Mouse (Mus musculus): ENCODE results near the gene Rnf168. TPM values are rescaled to one million over a fixed set of nuclear protein-coding genes. Genes with fewer than 3 reads are reported as not detected.

Rnf168 gene
- 11.6 TPM for polyA plus RNA-seq (2014; fragmentation: Illumina TruSeq; extraction: RNeasy Lipid Tissue Mini Kit (QIAGEN cat#74804); ENCODE audit: low read depth, low replicate concordance)

DNA sequence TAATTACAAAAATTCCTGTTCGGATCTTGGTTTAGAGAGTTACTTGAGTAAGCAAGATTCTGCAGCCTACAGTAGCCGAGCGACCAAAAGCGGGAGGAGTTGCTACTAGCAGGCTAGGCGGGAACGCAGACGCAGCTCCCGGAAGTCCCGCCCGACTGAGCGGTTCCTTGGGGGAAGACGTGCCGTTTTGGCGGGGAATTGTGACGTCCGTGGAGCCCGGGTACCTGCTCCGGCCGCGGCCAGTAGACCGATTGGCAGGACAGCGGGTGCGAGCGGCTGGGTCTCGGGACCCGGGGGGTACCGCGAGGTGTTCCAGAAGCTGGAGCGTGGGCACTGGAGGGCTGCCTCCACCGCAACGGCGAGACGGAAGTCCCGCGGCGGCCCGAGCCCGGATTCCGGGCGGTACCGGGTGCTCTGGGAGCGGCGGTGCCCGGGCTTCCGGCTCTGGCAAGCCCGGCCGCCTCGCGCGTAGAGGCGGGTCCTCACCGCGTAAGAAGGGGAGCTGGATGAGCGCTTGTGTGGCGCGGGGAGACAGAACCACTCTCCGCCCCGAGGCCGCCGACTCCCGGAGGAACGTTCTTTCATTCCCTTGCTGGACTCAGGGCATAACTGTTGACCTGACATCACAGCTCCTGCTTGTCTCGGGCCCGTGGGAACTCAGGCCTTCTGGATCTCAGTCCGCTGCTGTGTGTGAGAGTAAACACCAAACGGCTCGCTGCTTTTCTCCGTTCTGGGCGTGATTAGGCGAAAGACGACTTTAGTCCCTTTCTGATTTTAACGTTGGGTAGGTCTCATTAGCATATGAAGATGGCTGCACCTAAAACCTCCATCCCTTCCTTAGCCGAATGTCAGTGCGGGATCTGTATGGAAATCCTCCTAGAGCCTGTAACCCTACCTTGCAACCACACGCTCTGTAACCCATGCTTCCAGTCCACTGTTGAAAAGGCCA is at the start of gene Rnf168:
TSS of gene Rnf168 (plus strand) at position 152 of the 949 bp plus-strand sequence.

DNA sequence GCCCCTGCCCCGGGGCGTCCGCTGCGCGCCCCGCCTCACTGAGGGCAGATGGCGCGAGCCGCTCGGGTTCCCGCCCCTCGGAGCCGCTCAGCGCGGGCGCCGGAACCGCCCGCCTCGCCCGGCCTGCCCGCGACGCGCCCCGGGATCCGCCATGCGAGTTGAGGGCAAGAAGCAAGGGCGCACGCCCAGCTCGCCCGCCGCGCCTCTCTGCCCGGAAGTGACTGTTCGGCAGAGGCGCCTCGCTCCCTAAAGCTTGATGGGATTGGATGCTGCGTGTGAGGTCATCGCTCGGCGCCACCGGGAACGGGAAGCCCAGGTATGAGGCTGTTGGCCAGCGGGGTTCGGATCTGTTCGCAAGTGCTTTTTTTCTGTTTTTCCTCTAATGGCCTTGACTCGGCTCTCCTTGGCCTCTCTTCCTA is 30.3 kb upstream of the Rnf168 start, which contains the start of the genes Fbxo45 and Wdr53:
TSS of gene Fbxo45 (minus strand) at position 207 of the 419 bp plus-strand sequence.
TSS of gene Wdr53 (plus strand) at position 276 of the 419 bp plus-strand sequence.

DNA sequence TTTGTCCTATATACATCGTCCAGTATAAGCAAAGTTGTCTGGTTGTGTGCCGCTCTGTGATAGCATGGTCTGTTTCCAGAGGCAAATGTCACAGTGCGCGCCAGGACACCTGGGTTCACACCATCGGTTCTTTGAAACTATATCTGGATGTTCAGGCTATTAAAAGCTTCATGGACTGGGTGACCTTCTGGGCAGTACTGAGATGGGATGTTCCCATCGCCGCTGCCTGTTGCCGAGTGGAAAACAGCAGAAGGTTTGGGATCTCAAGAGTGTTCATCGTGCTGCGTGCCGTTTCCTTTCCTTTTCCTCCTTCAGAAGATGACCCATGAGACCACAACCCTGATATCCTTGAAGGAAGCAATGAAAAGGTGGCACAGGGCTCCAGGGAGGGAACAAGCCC is 6.0 kb upstream of the Rnf168 start, which contains the start of gene Smco1:
TSS of gene Smco1 (plus strand) at position 178 of the 400 bp plus-strand sequence.

GRCm38 (mm10) chr16:32332040-32332555 is 54.8 kb downstream of the Rnf168 start, which contains the start of gene Ubxn7:
Ubxn7 (plus strand) TSS chr16:32332257.

Other genes with a start within 250 kb of the Rnf168 start
- 20.1 TPM for gene Pak2, start 198.1 kb upstream of the Rnf168 start, polyA plus RNA-seq (2014; fragmentation: Illumina TruSeq; extraction: RNeasy Lipid Tissue Mini Kit (QIAGEN cat#74804); ENCODE audit: low read depth, low replicate concordance)
- 21.0 TPM for gene Pigx, start 177.7 kb upstream of the Rnf168 start, polyA plus RNA-seq (2014; fragmentation: Illumina TruSeq; extraction: RNeasy Lipid Tissue Mini Kit (QIAGEN cat#74804); ENCODE audit: low read depth, low replicate concordance)
- gene Cep19, start 177.7 kb upstream of the Rnf168 start, polyA plus RNA-seq (2014; fragmentation: Illumina TruSeq; extraction: RNeasy Lipid Tissue Mini Kit (QIAGEN cat#74804); ENCODE audit: low read depth, low replicate concordance) = 14.8 TPM
- 6.8 TPM for gene Nrros, start 111.9 kb upstream of the Rnf168 start, polyA plus RNA-seq (2014; fragmentation: Illumina TruSeq; extraction: RNeasy Lipid Tissue Mini Kit (QIAGEN cat#74804); ENCODE audit: low read depth, low replicate concordance)
- not detected for gene Bex6, start 97.6 kb upstream of the Rnf168 start, polyA plus RNA-seq (2014; fragmentation: Illumina TruSeq; extraction: RNeasy Lipid Tissue Mini Kit (QIAGEN cat#74804); ENCODE audit: low read depth, low replicate concordance)
- gene Fbxo45, start 30.3 kb upstream of the Rnf168 start, polyA plus RNA-seq (2014; fragmentation: Illumina TruSeq; extraction: RNeasy Lipid Tissue Mini Kit (QIAGEN cat#74804); ENCODE audit: low read depth, low replicate concordance) = 11.7 TPM
- gene Wdr53, start 30.2 kb upstream of the Rnf168 start, polyA plus RNA-seq (2014; fragmentation: Illumina TruSeq; extraction: RNeasy Lipid Tissue Mini Kit (QIAGEN cat#74804); ENCODE audit: low read depth, low replicate concordance) = 12.2 TPM
- 26.7 TPM for gene Smco1, start 6.0 kb upstream of the Rnf168 start, polyA plus RNA-seq (2014; fragmentation: Illumina TruSeq; extraction: RNeasy Lipid Tissue Mini Kit (QIAGEN cat#74804); ENCODE audit: low read depth, low replicate concordance)
- 8.4 TPM for gene Ubxn7, start 54.8 kb downstream of the Rnf168 start, polyA plus RNA-seq (2014; fragmentation: Illumina TruSeq; extraction: RNeasy Lipid Tissue Mini Kit (QIAGEN cat#74804); ENCODE audit: low read depth, low replicate concordance)
- not detected for gene Tm4sf19, start 123.0 kb downstream of the Rnf168 start, polyA plus RNA-seq (2014; fragmentation: Illumina TruSeq; extraction: RNeasy Lipid Tissue Mini Kit (QIAGEN cat#74804); ENCODE audit: low read depth, low replicate concordance)
- gene Tctex1d2, start 142.2 kb downstream of the Rnf168 start, polyA plus RNA-seq (2014; fragmentation: Illumina TruSeq; extraction: RNeasy Lipid Tissue Mini Kit (QIAGEN cat#74804); ENCODE audit: low read depth, low replicate concordance) = 17.7 TPM
- gene Pcyt1a, start 153.5 kb downstream of the Rnf168 start, polyA plus RNA-seq (2014; fragmentation: Illumina TruSeq; extraction: RNeasy Lipid Tissue Mini Kit (QIAGEN cat#74804); ENCODE audit: low read depth, low replicate concordance) = 71.4 TPM
- gene Slc51a, start 210.4 kb downstream of the Rnf168 start, polyA plus RNA-seq (2014; fragmentation: Illumina TruSeq; extraction: RNeasy Lipid Tissue Mini Kit (QIAGEN cat#74804); ENCODE audit: low read depth, low replicate concordance) = 1.2 TPM
- gene Zdhhc19, start 218.8 kb downstream of the Rnf168 start, polyA plus RNA-seq (2014; fragmentation: Illumina TruSeq; extraction: RNeasy Lipid Tissue Mini Kit (QIAGEN cat#74804); ENCODE audit: low read depth, low replicate concordance) = not detected

All from heart, adult 10 weeks (tissue).